Mouse (Mus musculus): ENCODE data around the gene Cdc42bpb. TPM values are rescaled to one million over a fixed set of nuclear protein-coding genes. Genes with fewer than 3 reads are reported as not detected.

Gene Cdc42bpb
- total RNA-seq, 2 experiments from 2014 or later, result 96.4 to 106 TPM

DNA sequence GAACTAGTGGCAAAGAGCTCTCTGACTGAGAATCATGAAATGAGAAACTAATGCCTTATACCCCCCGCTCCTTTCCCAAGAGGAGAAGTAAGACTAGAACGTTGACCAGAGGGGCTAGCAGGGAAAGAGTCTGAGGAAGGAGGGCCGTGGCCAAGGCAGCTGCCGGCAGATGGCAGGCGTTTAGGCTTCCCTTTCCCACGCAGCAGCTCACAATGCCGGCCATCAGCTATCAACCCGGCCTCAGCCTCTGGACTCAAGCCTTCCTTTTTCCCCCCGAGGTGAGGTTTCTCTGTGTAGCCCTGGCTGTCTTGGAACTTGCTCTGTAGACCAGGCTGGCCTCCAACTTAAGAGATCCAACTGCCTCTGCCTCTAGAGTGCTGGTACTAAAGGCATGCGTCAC lies 25.0 kb downstream of the Cdc42bpb start:
- no peak for DNase-seq
- intact Hi-C loops (cut with DNase I), result no loop called here

DNA sequence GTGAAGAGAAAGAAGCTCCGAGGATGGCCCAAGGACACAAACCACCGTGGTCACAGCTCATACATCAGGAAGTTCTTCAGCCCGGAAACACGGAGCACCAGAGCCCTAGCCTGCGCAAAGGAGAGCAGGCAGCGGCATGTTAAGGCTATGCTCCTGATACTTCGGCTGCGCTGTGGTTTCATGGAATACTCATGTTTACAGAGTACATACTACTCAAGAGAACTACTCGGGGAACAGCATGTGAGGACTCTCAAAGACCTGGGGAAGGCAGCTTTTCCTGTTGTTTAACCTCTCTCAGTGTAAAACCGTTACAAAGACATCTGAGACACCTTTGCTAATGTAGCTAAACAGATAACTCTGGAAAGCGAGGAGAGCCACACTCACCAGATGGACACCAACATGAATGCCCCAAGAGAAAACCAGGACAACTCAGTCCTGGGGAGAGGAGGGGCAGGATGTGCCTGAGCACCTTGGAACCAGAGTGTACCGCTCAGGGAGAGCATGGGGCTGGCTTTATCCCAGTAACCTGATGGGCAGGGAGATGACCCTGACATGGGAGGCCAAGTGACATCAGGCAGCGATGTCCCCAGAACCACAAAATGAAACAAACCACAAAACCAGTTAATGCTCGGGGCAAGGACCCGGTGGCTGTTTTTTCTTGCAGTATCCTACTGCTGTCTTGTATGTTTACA lies 27.8 kb downstream of the Cdc42bpb start:
- intact Hi-C loops (cut with DNase I), result loop anchor here (2.0 to 5.0 kb wide), 2 partner anchors 15 to 63 kb away; no protein-coding TSS in a partner anchor
- DNase-seq, result no peak

- intact Hi-C loops (cut with DNase I), result no loop called here
- no peak for DNase-seq
Measured at GRCm38 (mm10) chr12:111343956-111344355, 33.6 kb downstream of the Cdc42bpb start.

DNA sequence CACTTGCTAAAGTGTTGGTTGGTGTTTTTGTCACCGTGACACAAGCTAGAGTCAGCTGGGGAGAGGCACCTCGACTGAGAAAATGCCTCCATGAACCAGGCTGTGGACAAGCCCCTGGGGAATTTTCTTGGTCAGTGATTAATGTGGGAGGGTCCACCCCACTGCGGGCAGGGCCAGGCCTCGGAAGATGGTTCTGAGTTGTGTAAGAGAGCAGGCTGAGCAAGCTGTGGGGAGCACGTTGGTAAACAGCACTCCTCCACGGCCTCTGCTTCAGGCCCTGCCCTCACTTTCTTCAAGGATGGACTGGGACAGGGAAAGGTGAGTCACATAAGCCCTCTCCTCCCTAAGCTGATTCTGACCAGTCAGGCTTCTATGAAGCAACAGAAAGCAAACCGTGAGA lies 36.8 kb downstream of the Cdc42bpb start:
- no peak for DNase-seq
- intact Hi-C loops (cut with DNase I), result no loop called here

DNA sequence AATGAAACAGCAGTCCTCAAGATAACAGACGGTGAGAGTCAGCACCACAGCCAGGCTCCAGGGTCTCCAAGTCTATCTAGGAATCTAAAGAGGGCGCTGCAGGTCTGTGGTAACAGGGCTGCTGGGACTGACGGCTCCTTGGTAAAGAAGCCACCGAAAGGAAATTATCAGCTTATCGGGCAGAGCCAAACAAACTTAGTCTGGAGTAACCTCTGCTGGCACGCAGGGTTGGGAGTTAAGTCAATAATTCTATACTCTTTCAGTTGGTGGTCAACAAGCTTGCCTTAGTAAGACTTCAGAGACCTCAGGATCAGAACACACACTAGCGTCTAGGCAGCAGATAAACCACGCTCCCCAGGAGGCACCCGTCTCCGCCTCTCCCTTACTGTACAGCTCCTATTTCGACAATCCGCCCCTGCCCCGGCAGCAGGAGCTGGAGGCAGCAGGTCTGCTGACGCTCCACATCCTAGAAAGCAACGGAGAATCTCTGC lies 39.6 kb downstream of the Cdc42bpb start:
- DNase-seq, result no peak
- intact Hi-C loops (cut with DNase I), result loop anchor here (5.0 kb wide), 2 partner anchors 64 to 79 kb away; partner anchors contain the start of gene Exoc3l4

GRCm38 (mm10) chr12:111333020-111333605 lies 44.4 kb downstream of the Cdc42bpb start:
- DNase-seq, result peak; percentile 23 to 31
- intact Hi-C loops (cut with DNase I), result no loop called here

GRCm38 (mm10) chr12:111332443-111332842 lies 45.1 kb downstream of the Cdc42bpb start:
- no peak for DNase-seq
- intact Hi-C loops (cut with DNase I), result no loop called here

GRCm38 (mm10) chr12:111331573-111331972 lies 45.9 kb downstream of the Cdc42bpb start:
- intact Hi-C loops (cut with DNase I), result no loop called here
- no peak for DNase-seq

- no peak for DNase-seq
- intact Hi-C loops (cut with DNase I), result no loop called here
Measured at GRCm38 (mm10) chr12:111329281-111329680, 48.2 kb downstream of the Cdc42bpb start.

DNA sequence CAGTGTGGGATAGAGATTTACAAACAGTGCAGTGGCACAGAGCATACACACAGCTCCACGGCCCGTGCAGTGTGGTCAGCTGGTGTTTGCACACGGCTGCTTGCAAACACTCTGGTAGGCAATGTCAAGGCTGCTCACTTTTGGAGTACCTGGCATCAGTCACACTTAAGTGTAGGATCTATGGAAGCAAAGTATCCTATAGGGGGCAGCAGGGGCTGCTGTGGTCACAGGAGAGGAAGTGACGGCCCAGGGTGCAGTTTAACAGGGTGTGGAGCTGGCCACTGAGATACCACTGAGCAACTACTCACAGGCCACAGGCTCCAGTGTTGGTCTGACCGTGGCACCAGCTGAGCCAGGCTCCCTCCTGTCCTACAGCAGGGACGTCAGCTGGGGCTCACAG lies 49.2 kb downstream of the Cdc42bpb start:
- no peak for DNase-seq
- intact Hi-C loops (cut with DNase I), result no loop called here

DNA sequence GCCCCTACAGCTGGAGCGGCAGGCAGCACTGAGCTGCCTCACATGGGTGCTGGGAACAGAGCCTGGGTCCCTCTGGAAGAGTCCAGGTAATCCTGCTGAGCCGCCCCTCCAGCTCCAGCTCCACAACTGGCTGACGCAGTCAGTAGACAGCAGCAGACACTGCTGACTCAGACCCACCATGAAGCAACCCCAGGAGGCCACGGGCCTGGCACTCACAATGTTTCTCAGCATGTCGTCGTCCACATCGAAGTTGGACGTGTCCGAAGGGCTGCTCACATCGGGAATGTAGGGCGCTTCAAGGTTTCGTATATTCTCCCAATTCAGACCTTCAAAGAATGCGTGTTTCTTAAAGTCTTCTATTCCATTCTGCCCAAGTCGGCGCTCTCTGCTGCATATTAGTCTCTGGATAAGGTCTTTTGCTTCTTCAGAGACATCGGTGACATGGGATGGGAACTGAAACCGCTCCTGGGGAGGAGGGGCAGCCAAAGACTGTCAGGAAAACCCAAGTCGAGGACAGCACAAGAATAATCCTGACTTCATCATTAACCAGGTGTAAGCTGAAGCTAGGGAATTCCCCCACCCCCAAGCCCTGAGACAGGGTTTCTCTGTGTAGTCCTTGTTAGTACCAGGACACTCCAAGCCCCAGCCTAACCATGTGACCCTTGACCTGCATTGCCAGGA lies 51.6 kb downstream of the Cdc42bpb start:
- intact Hi-C loops (cut with DNase I), result no loop called here
- DNase-seq, result no peak

GRCm38 (mm10) chr12:111324949-111325348 lies 52.6 kb downstream of the Cdc42bpb start:
- no peak for DNase-seq
- intact Hi-C loops (cut with DNase I), result no loop called here

GRCm38 (mm10) chr12:111324536-111324935 lies 53.0 kb downstream of the Cdc42bpb start:
- DNase-seq, result no peak
- intact Hi-C loops (cut with DNase I), result no loop called here

DNA sequence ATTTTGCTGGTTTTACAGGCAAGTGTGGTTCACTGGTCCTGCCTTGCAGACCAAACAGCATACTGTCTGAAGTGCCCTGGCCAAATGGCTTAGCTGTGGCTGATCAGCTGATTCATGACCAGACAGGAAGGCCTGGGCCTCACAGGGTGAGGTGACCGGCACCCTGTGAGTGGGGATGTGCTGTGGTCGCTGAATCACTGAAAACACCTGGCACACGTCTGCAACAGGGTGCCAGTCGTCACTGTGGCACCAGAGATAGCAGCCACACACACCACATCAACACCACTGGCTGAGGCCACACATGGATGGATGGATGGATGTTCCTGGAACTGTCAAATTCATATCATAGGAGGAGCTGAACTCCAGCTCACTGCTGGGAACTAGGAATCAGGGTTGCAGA lies 54.1 kb downstream of the Cdc42bpb start:
- intact Hi-C loops (cut with DNase I), result no loop called here
- DNase-seq, result no peak

DNA sequence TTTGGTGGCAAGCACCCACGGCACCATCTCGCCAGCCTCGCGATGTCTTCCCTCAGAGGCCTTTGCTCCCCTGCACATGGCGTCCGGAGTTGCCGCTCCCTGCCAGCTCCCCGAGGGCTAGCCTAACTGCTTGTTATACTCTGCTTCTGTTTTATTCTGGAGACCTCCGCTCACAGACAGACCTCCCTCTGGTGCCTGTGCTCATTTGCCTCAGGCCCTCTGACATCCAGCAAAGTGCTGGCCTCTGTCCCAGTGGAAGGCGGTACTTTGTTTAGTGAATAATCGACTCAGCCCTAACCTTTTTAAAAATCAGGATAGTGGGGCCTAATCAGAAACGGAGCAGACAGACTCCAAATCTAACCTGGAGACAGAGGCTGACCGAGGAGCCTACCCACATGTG lies 55.7 kb downstream of the Cdc42bpb start:
- DNase-seq, result no peak
- intact Hi-C loops (cut with DNase I), result no loop called here

DNA sequence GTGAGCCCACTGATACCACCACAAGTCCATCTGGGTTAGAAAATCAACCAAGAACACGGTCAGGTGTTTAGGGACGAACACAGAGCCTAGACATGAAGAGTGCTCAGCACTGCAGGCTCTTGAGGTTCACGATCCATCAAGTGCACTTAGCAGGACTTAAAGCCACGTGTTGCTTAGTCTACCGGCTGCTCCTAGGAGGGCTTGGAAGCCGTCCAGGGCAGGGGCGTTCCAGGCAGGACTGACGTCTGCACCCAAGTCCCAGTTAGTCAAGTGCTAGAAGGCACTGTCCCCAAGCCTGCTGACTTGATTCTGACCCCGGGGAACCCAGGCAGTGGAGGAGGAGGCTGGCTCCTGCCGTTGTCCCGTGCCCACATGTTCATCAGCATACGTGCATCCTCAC lies 57.0 kb downstream of the Cdc42bpb start:
- intact Hi-C loops (cut with DNase I), result no loop called here
- no peak for DNase-seq

- DNase-seq, result no peak
Measured at GRCm38 (mm10) chr12:111317694-111318093, 59.8 kb downstream of the Cdc42bpb start.

GRCm38 (mm10) chr12:111314273-111314672 lies 63.2 kb downstream of the Cdc42bpb start:
- intact Hi-C loops (cut with DNase I), result no loop called here
- no peak for DNase-seq

More at GRCm38 (mm10) chr12:111317694-111318093, 59.8 kb downstream of the Cdc42bpb start:
- intact Hi-C loops (cut with DNase I), result no loop called here

DNA sequence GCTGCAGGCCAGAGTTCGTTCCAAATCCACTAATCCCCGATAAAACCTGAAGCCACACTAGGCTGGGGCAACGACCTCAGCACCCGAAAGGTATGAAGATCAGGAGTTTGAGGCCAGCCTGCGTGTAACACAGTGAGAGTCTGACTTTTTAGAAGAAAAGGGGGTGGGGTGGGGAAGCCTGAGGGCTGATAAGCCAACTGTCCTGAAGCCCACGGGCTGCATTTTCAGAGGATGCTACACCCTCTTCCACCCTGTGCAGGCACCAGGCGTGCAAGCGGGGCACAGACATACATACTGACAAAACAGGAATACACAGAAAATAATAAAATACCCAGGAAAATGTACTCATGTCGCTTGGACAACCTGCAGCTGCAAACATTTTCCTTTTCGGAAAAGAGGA lies 65.7 kb downstream of the Cdc42bpb start:
- intact Hi-C loops (cut with DNase I), result no loop called here
- no peak for DNase-seq

GRCm38 (mm10) chr12:111309931-111310330 lies 67.6 kb downstream of the Cdc42bpb start:
- intact Hi-C loops (cut with DNase I), result no loop called here
- no peak for DNase-seq

DNA sequence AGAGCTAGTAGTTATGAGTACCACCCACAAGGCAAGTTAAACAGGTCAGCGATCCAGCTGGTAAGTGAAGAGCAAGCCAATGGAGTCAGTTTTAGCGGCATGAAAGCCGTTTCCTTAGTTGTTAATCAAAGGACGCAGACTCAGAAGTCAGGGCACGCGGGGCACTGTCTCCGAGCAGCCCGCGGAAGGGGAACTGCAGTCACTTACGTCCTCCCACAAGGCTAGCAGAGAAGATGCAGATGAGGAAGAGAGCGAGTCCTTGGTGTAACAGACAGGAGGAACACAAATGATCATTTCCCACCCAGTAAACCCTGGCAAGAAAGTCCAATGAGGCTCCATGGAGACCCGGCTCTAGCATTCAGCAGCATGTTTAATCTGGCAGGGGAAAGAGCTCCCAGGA lies 68.3 kb downstream of the Cdc42bpb start:
- intact Hi-C loops (cut with DNase I), result no loop called here
- DNase-seq, result no peak

GRCm38 (mm10) chr12:111306821-111307220 lies 70.7 kb downstream of the Cdc42bpb start:
- DNase-seq, result peak in 1 of 2 experiments; percentile 18
- intact Hi-C loops (cut with DNase I), result no loop called here
